Mouse (Mus musculus) brown adipose tissue, adult 24 weeks (tissue): ENCODE data around the gene Tjp2. TPM values are rescaled to one million over a fixed set of nuclear protein-coding genes. Genes with fewer than 3 reads are reported as not detected.

Experiments
- H3K27ac ChIP-seq: fragments of 200-500 bp; replicated peaks from 2 replicates; pipeline ENCODE4 v1.5.1; 2012; ENCODE audit warnings: low read depth, mild to moderate bottlenecking, low read length
- H3K4me1 ChIP-seq: fragments of 200-500 bp; 2 replicates; pipeline ENCODE4 v1.6.1; 2012; ENCODE audit warnings: low read length, mixed read lengths; ENCODE audit not compliant: control insufficient read depth, insufficient read depth, insufficient read length
- H3K4me3 ChIP-seq: fragments of 200-500 bp; 2 replicates; pipeline ENCODE4 v1.5.1; 2012; ENCODE audit warnings: low read depth, mild to moderate bottlenecking, low read length, moderate library complexity; ENCODE audit not compliant: insufficient read depth
- polyA plus RNA-seq: library from polyadenylated mRNA; stranded (reverse); fragments of >200 nt; gene quantifications from 2 replicates; pipeline ENCODE4 v1.2.4, GENCODE M21; 2012; ENCODE audit not compliant: missing spikeins, insufficient read depth, insufficient read length

The Tjp2 gene
- polyA plus RNA-seq: 4.5 and 5.5 TPM in 2 replicates

DNA sequence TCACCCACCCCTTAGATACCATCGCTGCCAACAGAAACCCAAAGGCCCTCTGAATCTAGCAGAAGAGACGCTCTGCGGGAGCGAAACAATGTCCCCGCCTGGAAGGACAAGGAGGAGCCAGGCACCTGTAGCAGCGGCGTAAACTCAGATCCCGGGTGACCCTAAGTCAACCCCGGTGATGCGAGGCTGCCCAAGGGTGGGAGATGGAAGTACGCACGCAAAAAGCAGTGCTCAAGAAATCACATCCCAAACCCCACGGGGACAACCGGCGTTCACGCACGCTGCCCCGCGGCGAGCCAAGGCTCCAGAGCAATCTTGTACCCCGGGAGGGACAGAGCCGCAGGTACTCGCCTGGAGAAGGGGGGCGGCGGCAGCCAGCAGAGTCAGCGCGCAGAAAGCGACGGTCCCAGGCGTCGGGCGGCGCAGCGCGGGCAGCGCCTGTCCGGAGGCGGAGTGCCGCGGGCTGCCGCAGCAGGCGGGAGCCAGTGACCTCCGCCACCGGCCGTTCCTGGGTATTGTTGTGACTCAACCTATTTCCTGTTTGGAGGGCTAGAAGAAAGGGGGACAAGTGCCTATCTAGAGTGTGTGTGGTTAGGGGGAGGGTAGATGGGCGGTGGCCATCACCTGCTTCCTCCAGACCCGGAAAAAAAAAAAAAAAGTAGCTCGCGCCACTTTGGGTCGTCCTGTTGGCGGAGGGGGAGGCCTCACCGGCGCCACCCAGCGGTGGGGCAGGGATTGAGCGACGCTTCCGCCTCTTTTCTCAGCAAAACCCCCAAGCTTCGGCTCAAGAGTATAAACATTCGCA is at the start of gene Tjp2:
Gene Tjp2, minus strand, starts transcription at position 531 of the 805 bp plus-strand sequence.
- Histone ChIP-seq H3K27ac (peak within 1 kb of the TSS; percentile 98), H3K4me1 (no peaks in the 10 kb centered on the region; the same call in 1 of the 2 replicates), H3K4me3 (peak within 1 kb of the TSS; percentile 84)

DNA sequence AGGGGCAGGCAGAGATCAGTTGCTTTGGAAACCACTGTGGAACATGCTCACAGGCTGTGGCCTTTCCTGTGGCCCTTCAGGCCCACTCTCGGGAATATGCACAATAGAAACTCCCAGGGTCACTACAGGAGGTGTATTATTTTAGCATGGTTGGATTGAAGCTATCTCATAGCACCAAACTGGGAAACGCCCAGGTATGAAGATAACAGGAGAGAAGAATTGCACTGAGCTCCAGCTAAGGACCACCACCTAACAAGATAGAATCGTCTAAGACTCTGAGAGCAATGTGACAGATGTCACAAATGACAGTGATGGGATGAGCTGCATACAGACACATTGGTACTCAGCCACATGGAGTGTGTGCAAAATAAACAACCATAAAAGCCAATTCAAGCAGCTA is 49.5 kb upstream of the Tjp2 start:
- Histone ChIP-seq H3K4me1 (no peaks in the 10 kb centered on the region), H3K27ac (no peak overlapping the region), H3K4me3 (no peak overlapping the region)

DNA sequence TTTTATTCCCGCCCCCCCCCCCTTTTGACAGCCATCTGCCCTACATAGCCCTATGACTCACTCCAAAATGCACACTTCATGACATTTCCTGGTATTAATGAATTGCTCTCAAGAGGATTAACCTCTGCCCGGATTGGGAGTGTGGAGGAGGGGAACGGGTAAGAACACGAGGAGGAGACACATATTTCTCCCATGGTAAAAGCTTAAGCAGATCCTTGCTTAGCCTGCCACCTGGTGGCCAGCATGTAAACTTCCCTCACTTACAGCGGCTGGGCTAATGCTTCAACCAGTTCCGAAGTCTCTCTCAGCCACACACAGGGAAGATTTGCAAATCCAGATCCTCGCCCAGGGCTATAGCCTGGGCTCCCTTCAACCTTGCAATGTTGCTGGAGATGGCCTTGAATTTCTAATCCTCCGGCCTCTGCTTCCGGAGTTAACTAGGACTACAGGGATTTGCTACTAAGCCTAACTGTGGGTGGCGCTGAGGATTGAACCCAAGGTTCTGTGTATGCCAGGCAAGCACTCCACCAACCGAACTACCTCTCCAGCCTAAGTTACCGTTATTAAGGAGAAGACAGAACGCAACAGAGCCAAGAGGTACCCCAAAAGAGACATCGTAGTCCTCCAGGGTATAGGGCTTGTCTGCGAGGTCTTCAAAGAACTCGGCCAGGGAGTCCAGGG is 47.1 kb upstream of the Tjp2 start:
- Histone ChIP-seq H3K4me3 (peak overlapping the region; percentile 22; the same call in 1 of the 2 replicates), H3K4me1 (no peaks in the 10 kb centered on the region), H3K27ac (no peak overlapping the region)

DNA sequence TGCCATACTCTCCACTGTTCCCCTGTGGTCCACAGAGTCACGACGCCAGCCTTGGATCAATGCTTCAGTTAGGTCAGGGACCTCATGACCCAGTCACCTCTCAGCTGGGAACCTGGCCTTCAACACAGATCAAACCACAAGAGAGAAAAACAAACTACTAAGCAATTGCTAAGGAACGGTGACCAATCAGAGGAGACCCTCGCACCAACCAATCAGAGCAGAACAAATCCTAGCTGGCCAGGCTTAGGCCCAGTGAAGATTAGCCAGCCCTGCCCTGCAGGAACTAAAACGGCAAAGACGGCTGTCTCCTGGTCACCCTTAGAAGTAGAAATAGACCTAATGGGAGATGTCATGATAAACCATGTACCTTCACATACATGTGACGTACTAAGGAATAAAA is 46.5 kb upstream of the Tjp2 start:
- H3K27ac ChIP-seq: no peak overlapping the region
- H3K4me1 ChIP-seq: no peaks in the 10 kb centered on the region
- no peak overlapping the region for H3K4me3 ChIP-seq

DNA sequence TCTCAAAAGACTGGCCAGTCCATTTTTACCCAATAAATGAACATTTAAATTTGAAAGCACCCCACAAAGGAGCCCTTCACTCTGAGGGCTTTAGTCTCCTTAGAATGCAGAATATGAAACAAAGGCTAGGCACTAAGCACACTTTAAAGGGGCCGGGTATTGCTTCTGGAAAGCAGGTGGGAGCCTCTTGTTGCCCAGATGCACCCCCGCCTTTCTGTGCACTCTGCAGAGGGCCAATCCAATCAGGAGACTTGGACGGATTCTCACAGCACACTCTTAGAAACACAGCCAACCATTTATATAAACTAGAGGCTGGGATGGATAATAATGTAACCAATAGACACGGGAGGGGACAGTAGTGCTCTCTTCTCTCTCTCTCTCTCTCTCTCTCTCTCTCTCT is 43.7 kb upstream of the Tjp2 start:
- Histone ChIP-seq H3K27ac (no peak overlapping the region), H3K4me1 (no peaks in the 10 kb centered on the region), H3K4me3 (no peak overlapping the region)

DNA sequence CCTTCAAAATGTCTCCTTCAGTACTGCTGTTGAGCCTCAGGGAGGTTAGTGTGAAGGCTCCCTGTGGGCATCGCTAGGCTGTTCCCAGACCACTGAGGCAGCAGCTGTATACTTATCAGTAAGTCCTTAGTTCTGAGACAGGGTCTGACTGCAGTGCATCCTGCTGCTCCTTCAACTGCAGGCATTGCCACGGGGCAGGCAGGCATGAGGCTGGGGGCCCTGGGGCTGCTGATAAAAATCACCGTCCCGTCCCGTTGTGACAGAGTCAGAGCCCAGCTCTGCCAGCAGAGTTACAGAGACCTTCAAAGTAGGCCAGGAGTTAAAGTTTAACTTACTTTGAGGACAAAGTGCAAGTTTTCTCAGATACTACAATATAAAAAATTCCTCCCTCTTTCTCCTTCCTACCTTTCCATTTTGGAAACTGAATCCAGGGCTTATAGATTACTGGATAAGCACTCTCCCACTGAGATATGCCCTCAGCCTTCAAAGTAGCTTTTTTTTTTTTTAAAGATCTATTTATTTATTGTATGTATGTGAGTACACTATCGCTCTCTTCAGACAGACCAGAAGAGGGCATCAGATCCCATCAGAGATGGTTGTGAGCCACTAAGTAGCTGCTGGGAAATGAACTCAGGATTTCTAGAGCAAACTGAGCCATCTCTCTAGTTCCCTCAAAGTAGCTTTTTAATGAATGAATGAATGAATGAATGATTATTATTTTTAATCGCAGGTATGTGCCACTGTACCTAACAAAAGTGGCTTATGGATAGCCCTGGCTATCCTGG is 41.4 kb upstream of the Tjp2 start:
- no peak overlapping the region for H3K27ac ChIP-seq
- H3K4me1 ChIP-seq: no peaks in the 10 kb centered on the region
- H3K4me3 ChIP-seq: no peak overlapping the region

DNA sequence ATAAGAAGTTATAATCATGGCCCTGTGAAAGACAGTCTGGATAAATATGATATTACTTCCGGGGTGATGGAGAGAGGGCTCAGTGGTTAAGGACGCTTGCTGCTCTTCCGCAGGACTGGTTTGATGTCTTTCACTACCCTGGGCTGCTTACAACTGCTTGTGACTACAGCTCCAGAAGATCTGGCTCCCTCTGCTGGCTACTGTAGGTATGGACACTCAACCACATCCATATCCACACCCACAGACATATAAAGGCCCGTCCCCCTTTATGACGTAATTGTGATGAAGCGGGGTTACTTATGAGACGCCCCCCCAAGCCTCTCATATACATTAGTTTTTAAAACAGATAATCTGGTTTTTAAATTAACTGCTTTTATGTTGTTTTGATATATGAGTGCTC is 40.2 kb upstream of the Tjp2 start:
- Histone ChIP-seq H3K4me3 (no peak overlapping the region), H3K4me1 (no peaks in the 10 kb centered on the region; the same call in 1 of the 2 replicates), H3K27ac (no peak overlapping the region)

DNA sequence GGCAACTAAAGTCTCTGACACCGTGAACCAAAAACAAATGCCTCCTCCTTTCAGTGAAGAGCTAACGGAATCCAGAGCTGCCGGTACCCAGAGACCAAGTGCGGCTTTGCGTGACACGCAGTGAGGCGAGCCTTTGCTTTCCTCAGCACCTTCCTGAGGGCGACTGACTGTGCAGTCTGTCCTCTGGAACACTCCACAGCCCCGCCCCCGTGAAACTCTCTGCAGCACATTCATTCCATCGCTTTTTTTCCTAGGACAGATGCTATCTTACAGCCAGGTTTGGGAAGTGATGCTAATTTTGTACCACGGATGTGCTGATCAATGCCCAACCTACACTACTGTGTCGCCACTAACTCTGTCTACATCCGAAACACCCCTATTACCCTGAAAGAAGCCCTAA is 37.9 kb upstream of the Tjp2 start:
- H3K27ac ChIP-seq: no peak overlapping the region
- no peak overlapping the region for H3K4me3 ChIP-seq
- no peaks in the 10 kb centered on the region; the same call in 1 of the 2 replicates for H3K4me1 ChIP-seq

DNA sequence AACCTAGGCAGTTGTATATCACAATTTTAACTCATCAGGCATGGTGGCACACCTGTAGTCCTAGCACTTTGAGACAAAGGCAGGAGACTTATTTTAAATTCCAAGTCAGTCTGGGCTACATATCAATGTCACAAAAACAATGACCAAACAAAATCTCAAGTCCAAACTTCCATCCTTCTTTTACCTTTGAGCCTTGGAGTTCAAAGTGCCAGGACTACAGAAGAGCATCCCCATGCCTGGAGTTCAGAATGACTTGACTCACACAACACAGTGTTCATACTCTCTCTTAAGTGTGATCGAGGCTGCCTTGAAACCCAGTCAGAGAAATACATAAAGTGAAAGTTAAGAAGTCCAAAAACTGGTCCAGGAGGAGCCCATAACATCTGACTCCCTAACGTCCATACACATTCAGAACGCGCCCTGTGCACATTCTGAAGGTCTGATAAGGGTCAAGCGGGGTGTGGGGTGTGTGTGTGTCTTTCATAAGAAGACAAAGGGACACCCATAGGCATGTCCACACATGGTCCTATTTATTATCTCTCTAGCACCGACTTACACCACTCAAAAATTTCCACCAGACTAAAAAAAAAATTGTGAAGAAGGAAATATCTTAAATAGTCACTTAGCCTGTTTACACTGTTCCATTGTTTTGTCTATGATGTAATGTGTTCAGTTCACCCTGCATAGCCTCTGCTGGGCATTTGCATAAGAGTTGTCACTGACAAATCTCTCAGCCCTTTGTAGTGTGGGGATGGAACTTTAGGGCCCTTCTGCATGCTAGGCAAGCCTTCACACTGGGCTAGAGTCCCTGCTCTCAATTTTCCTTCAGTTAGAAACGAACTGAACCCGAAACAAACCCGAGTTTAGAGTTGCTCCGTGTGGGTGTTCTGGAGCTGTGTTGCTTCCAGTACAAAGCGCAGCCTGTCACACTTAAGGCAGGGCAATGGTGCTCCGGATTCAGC is 34.8 kb upstream of the Tjp2 start:
- H3K27ac ChIP-seq: no peak overlapping the region; the same call in 1 of the 2 replicates
- H3K4me1 ChIP-seq: no peaks in the 10 kb centered on the region; the same call in 1 of the 2 replicates
- H3K4me3 ChIP-seq: no peak overlapping the region

DNA sequence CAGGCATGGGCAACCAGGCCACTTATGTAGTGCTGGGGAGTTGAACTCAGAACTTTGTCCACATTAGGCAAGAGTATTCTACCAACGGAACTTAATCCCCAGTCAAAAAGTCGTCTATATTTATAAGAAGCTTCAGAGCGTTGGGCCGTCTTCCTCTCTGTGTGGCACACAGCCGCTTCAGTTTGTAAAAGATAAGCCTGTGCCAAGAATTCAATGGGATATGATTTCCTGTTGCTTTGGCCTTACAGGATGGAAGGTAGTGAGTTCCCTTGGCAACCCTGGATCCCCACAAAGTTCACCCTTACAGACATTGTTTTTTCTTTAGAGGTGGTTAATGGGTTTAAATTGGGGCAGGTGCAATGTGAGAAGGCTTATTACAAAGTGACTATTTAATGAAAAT is 33.5 kb upstream of the Tjp2 start:
- Histone ChIP-seq H3K4me3 (no peak overlapping the region), H3K4me1 (no peaks in the 10 kb centered on the region; the same call in 1 of the 2 replicates), H3K27ac (0 out of 2 replicates have a peak overlapping the region, but pooled peaks have one; percentile 13)

DNA sequence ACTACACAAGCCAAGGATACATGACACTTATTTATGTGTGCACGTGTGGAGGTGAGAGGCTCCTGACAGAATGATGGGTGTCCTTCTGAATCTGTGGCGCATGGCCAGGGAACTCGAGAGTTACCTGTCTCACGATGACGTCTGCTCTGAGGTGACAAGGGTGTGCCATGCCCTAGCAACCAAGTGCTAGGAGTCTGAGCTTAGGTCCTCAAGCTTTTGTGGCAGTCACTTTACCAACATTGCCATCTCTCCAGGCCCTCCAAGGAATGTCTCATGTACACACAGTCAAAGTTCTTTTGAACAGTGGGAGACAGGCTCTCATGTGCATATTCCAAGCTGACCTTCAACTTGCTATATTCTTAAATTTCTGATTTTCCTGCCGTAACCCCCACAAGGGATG is 33.1 kb upstream of the Tjp2 start:
- H3K27ac ChIP-seq: 0 out of 2 replicates have a peak overlapping the region, but pooled peaks have one; percentile 13
- H3K4me3 ChIP-seq: no peak overlapping the region
- no peaks in the 10 kb centered on the region; the same call in 1 of the 2 replicates for H3K4me1 ChIP-seq

DNA sequence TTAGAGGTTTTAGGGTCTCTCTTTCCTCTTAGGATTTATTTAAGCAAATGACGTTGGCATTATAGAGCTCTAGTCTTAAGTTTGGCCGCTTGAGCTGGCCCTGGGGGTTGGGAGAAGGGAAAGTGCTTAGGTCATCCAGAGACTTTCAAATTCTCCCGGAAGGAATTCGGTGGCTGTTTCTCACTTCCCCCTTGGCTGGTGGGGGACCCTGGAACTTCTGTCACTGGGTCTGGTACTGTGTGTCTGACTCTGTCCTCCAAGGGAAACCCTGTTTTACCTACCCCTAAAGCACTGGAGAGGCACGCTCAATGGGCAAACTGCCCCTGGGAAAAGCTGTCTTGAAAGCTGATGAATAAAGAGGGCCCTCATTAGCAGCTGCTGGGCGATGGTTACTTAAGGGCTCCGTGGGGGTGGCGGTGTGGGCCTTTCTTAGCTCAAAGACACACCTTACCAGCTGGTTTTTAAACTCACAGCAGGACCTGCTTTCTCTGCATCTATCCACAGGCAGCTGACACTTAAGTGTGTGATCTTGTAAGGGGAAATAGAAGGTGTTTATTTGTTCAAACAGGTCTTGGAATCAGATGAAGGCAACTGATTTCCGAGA is 28.9 kb upstream of the Tjp2 start:
- H3K4me3 ChIP-seq: no peak overlapping the region
- H3K27ac ChIP-seq: no peak overlapping the region; the same call in 1 of the 2 replicates
- peaks cover 7% of the 10 kb centered on the region; the same call in 1 of the 2 replicates for H3K4me1 ChIP-seq

DNA sequence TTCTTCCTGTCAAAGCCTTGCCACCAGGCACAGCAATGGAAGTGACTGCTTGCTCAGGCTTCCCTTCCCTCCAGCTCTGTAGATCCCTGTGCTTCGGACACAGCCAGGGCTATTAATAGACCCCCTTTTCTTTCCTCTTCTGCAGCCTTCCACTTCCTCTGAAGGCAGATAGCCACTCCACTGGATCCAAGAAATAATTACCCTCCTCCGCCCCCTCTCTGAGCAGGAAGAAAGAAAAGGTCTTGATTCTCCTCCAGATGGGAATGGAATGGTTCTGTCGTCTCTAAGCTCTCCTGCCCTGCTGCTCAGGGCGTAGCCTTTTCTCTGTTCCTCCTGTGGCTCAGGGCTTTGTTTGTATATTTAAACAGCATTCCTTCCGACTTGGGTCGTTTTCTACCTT is 27.0 kb upstream of the Tjp2 start:
- H3K4me1 ChIP-seq: peaks cover 7% of the 10 kb centered on the region; the same call in 1 of the 2 replicates
- H3K4me3 ChIP-seq: no peak overlapping the region
- no peak overlapping the region for H3K27ac ChIP-seq

DNA sequence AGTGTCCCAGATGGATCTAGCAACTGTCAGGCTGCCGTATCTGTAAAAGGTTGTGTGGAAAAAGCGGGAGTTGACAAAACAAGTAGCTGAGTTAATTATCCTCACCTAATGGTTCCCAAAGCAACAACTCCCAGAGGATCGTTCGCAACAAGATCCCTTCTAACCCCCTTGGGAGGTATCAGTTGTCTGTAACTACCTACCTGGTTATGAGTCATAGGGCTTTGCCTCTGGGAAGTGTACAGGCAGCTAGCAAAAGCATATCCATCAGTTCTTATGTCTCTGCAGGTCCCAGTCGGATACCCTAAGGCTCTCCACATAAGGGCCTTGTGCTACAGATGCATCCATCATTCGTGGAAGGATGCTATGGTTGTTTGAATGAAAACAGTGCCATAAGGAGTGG is 18.5 kb upstream of the Tjp2 start:
- Histone ChIP-seq H3K4me3 (no peak overlapping the region), H3K4me1 (no peaks in the 10 kb centered on the region), H3K27ac (no peak overlapping the region)
